Mouse (Mus musculus) limb, embryonic 14.5 days (tissue): ENCODE data around the gene Tmem82. TPM values are rescaled to one million over a fixed set of nuclear protein-coding genes. Genes with fewer than 3 reads are reported as not detected.
A peak's percentile ranks its signal among the peaks of the same experiment; 100 is the strongest.

Experiments
- ATAC-seq: fragments of 200-750 bp; cut with Nextera tagmentation; 2 replicates; pipeline ENCODE4 v1.8.0; 2017; ENCODE audit warnings: low read depth, moderate number of reproducible peaks, moderate TSS enrichment; ENCODE audit not compliant: low FRiP score
- DNase-seq: peaks from one replicate; pipeline ENCODE4 v3.0.0-alpha.2; 2015; ENCODE audit warnings: low spot score
- H3K27ac ChIP-seq: fragments of 300-500 bp; sonication (generic); replicated peaks from 2 replicates; pipeline ENCODE4 v1.5.1; 2014; ENCODE audit warnings: low read depth, mild to moderate bottlenecking, low read length, moderate library complexity, mixed read lengths
- H3K27me3 ChIP-seq: fragments of 300-500 bp; sonication (generic); 2 replicates; pipeline ENCODE4 v1.6.1; 2014; ENCODE audit warnings: low read length, mixed read lengths; ENCODE audit not compliant: control insufficient read depth, insufficient read depth
- H3K36me3 ChIP-seq: fragments of 300-500 bp; sonication (generic); 2 replicates; pipeline ENCODE4 v1.6.1; 2014; ENCODE audit warnings: mild to moderate bottlenecking, low read length, moderate library complexity, mixed read lengths; ENCODE audit not compliant: control insufficient read depth, insufficient read depth
- H3K4me1 ChIP-seq: fragments of 300-500 bp; sonication (generic); 2 replicates; pipeline ENCODE4 v1.6.1; 2014; ENCODE audit warnings: antibody characterized with exemption, low read length, mixed read lengths; ENCODE audit not compliant: control insufficient read depth, insufficient read depth
- H3K4me2 ChIP-seq: fragments of 300-500 bp; sonication (generic); replicated peaks from 2 replicates; pipeline ENCODE4 v1.6.1; 2014; ENCODE audit warnings: low read depth, mild to moderate bottlenecking, low read length, moderate library complexity; ENCODE audit not compliant: severe bottlenecking
- H3K4me3 ChIP-seq: fragments of 300-500 bp; sonication (generic); replicated peaks from 2 replicates; pipeline ENCODE4 v1.5.1; 2014; ENCODE audit warnings: low read length
- H3K9ac ChIP-seq: fragments of 300-500 bp; sonication (generic); 2 replicates; pipeline ENCODE4 v1.6.1; 2014; ENCODE audit warnings: mild to moderate bottlenecking, low read depth, low read length, moderate library complexity; ENCODE audit not compliant: severe bottlenecking
- H3K9me3 ChIP-seq: fragments of 300-500 bp; sonication (generic); 2 replicates; pipeline ENCODE4 v1.6.1; 2016; ENCODE audit warnings: low read length; ENCODE audit not compliant: control insufficient read depth
- POLR2A ChIP-seq: fragments of 200-500 bp; IDR thresholded peaks from 2 replicates; pipeline ENCODE4 v1.8.0; 2012; ENCODE audit warnings: inconsistent platforms, mild to moderate bottlenecking, moderate library complexity, borderline replicate concordance; ENCODE audit not compliant: insufficient read depth, insufficient read length; ENCODE audit errors: extremely low read depth
- WGBS: fragments of 180-500 bp; shearing (Covaris S2); extraction: QIAGEN DNeasy Blood & Tissue Kit; methylation state at CpG from one replicate; pipeline ENCODE4 v1.1.7; 2014; 5-methylcytosine and 5-hydroxymethylcytosine counted together
- polyA plus RNA-seq, 2 experiments: library from polyadenylated mRNA; depleted of rRNA in 1 of 2; stranded (reverse) in 1 of 2; unstranded in 1 of 2; fragments of >200 nt; fragmentation: Nextera tagmentation in 1 of 2; extraction: Ambion mirVana in 1 of 2; gene quantifications; 2 replicates each; pipeline versions ENCODE4 v1.2.1 to v1.2.3; 2012 to 2014

The Tmem82 gene
- polyA plus RNA-seq, 2 experiments, result 0.49 TPM; not detected in 1

DNA sequence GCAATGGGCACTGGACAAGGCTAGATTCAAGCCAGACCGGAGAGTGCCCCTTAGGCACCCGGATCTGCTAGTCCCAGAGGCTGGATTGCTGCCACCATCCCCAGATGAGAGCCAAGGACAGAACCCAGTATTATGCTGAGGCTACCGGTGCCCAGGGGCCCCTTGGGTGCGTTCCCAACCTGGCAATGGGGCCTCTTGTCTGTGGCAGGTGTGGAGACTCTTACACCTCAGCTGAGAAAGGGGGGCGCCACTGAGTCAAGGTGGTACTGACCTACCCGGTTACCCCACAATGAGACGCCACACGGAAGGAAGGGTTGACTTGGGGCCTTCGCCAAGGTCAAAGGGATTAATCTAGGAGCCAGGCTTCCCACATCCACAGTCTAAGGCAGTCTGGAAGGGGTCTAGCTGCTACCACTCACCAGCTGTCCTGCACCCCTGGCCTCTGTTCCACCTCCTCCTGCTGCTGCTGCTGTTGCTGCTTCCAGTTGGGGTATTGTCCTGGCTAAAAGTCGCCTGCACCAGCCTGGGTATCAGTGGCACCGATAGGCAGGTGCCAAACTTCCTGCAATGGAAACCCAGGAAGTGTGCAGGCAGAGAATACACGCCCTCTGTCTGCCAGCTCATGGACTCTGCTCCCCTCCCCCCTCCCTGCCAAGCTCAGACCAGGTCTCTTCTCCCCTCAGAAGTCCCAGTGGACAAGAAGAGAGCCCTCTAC, 17.1 kb downstream of the Tmem82 start:
- Histone ChIP-seq H3K9me3 (no peaks in the 10 kb centered on the region), H3K27ac (peak overlapping the region; percentile 26; the same call in 1 of the 2 replicates), H3K9ac (no peak overlapping the region), H3K4me3 (no peak overlapping the region), H3K27me3 (no peaks in the 10 kb centered on the region), H3K4me2 (no peak overlapping the region), H3K4me1 (peaks cover 23% of the 10 kb centered on the region; the same call in 1 of the 2 replicates), H3K36me3 (no peaks in the 10 kb centered on the region)
- DNase-seq (no peak), ATAC-seq (no peak)
- no peak for TF ChIP-seq POLR2A
- 80% methylated on average over 12 of the region's 12 CpGs for WGBS

- Histone ChIP-seq H3K36me3 (peaks cover 4% of the 10 kb centered on the region; the same call in 1 of the 2 replicates), H3K4me2 (no peak overlapping the region), H3K9me3 (no peaks in the 10 kb centered on the region), H3K4me1 (peaks cover 23% of the 10 kb centered on the region; the same call in 1 of the 2 replicates), H3K4me3 (peak overlapping the region; percentile 69; the same call in 1 of the 2 replicates), H3K27ac (peak overlapping the region; percentile 74), H3K9ac (no peak overlapping the region), H3K27me3 (no peaks in the 10 kb centered on the region)
- DNase-seq (no peak), ATAC-seq (no peak)
- 25% methylated on average over 6 of the region's 6 CpGs for WGBS
- TF ChIP-seq POLR2A, result no peak
Measured at GRCm38 (mm10) chr4:141600364-141600763, 18.1 kb downstream of the Tmem82 start.

DNA sequence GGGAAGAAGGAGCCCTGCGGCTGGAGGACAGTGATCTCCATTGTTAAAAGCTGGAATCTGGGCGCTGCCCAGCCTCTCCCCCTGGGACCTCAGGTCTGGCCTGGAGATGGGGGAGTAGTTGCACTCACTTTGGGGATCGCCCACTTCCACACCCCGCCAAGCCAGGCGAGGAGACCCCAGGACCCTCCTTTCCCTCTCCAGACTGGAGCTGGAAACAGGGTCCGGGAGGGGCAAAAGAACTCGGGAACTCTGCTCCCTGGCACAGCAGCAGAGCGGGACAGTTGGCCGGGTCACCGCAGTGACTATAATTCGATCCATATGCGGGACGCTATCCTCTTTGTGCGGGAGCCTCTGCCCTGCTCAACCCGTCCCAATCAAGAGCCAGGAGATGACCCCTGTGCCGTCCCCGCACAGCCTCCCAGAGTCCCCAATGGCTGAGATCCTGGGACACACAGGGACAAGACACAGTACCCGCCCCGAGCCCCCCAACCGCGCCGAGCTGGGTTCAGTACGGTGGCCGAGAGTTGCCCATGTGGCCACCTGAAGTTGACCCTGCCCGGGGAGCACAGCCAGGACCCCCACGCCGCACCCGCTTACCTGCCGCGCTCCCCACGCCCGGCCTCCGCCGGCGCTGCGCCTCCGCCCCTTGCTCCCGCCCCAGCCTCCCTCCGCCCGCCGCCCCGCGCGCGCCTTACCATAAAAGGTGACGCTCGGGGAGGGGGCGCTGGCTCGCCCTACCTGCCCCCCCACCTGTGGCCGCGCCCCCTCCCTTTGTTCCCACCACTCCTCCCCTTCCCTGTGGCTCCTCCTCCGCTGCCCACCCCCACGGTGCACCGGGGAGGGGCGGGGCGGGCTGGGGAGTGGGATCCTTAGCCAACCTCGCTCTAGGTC, 18.9 kb downstream of the Tmem82 start:
- peak; percentile 65 for DNase-seq
- peak; percentile 45 for ATAC-seq
- Histone ChIP-seq H3K36me3 (peaks cover 11% of the 10 kb centered on the region; the same call in 1 of the 2 replicates), H3K9ac (peak overlapping the region; percentile 73), H3K9me3 (no peaks in the 10 kb centered on the region), H3K4me3 (peak overlapping the region; percentile 69), H3K4me1 (peaks cover 23% of the 10 kb centered on the region; the same call in 1 of the 2 replicates), H3K27me3 (no peaks in the 10 kb centered on the region), H3K4me2 (peak overlapping the region; percentile 94), H3K27ac (peak overlapping the region; percentile 74)
- 1% methylated on average over 34 of the region's 57 CpGs for WGBS
- 0 out of 2 replicates have a peak, but pooled peaks have one; percentile 66 for TF ChIP-seq POLR2A

DNA sequence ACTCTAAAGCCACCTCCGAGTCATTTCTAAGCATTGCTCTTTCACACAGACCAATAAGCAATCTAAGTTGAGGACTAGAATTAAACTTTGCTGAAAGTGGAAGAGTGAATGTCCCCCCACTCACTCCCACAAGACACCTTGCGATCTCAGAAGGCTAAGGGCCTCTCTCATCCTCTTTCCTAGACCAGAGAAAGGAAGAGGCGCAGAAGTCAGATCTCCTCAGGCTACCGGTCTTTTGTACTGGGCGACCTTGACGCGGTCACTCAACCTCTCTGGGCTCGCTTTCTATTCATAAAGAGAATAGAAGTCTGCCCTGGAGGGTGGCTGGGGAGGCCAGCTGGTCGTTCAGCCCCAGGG, 19.6 kb downstream of the Tmem82 start:
- ATAC-seq, result no peak
- Histone ChIP-seq H3K27ac (peak overlapping the region; percentile 74), H3K9me3 (no peaks in the 10 kb centered on the region), H3K4me1 (peaks cover 17% of the 10 kb centered on the region; the same call in 1 of the 2 replicates), H3K4me2 (peak overlapping the region; percentile 94), H3K27me3 (no peaks in the 10 kb centered on the region), H3K36me3 (peaks cover 17% of the 10 kb centered on the region; the same call in 1 of the 2 replicates), H3K4me3 (peak overlapping the region; percentile 69), H3K9ac (peak overlapping the region; percentile 73)
- 1% methylated on average over 9 of the region's 9 CpGs for WGBS
- TF ChIP-seq POLR2A, result no peak
- no peak for DNase-seq
